Mouse (Mus musculus): Measurements from ENCODE around the gene Oaz1.

Gene Oaz1

GRCm38 (mm10) chr10:80854913-80855748, 28.7 kb downstream of the Oaz1 start, which contains the start of the genes Lsm7 and Sppl2b:
Gene Lsm7, minus strand, starts transcription at chr10:80855209.
Gene Sppl2b, plus strand, starts transcription at chr10:80855275.
- DNase-seq (ENCODE audit: low spot score) = peak; percentile 99

GRCm38 (mm10) chr10:80855749-80856073, 29.3 kb downstream of the Oaz1 start:
- DNase-seq (ENCODE audit: low spot score) = no peak

DNA sequence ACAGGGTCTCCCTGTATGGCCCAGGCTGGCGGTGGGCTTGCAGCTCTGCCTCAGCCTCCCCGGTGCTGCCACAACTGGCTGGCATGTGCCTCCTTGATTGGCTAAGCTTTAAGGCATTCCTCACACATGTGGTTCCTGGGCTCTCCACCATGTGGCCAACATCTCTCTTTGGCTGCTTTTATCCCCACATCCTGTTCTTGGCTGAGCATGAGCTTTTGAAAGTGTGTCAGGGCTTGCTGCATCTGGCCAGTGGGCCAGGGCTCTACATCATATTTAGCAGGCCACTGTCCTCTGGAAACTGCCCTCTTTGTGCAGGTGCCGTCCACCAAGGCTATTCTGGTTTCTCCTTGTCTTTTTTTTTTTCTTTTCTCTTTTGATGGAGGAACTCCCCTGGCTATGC, 29.8 kb downstream of the Oaz1 start:
- no peak for DNase-seq (ENCODE audit: low spot score)

DNA sequence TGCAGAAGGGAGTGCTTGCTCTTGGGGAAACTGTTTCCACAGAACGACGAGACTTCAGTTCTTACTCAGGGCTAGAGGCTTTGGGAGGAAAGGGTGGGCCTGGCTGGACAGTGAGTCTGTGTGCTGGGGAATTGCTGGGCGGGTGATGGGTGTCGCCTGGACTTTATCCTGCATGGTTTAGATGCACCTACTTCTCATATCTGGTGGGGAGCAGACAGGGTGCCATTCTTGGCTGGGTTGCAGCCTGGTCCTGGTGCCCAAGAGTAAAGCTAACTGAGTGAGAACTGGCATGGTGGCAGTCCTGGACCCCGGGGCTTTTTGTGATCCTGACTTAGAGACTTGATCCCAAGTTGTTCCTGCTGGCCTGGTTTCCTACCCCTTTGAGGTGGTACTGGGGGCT, 30.5 kb downstream of the Oaz1 start:
- no peak for DNase-seq (ENCODE audit: low spot score)

GRCm38 (mm10) chr10:80857386-80857785, 30.9 kb downstream of the Oaz1 start:
- DNase-seq (ENCODE audit: low spot score) = no peak

- no peak for DNase-seq (ENCODE audit: low spot score)
These were observed 31.4 kb downstream of the Oaz1 start for GRCm38 (mm10) chr10:80857848-80858247.

DNA sequence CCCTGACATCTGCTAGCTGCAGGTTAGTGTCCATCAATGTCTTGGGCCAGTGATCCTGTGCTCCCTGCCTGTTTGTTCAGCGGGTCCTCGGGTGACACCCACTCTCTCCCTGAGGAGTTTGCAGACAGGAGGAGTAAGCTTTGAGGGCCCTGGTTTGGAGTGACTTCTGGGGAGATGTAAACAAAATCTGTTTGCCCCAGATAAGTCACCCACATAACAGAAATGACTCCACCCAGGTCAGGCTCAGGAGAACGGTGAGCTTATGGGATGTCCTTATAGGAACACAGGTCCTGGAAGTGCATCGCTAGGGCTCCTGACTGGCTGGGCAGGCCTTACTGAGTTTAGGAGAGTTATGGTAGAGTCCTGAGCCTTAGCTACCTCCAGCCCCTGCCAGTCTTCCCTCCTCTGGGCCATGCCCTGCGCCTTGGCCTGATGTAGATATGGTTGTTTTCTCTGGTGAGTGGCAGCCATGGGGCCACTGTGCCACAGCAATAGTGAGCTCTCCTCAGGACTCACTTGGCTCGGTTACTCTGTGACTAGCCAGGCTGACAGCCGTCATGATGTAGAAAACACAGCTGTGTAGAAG, 32.0 kb downstream of the Oaz1 start:
- DNase-seq (ENCODE audit: low spot score) = no peak

GRCm38 (mm10) chr10:80862305-80862704, 35.8 kb downstream of the Oaz1 start:
- no peak for DNase-seq (ENCODE audit: low spot score)

GRCm38 (mm10) chr10:80864446-80864845, 38.0 kb downstream of the Oaz1 start:
- no peak for DNase-seq (ENCODE audit: low spot score)

GRCm38 (mm10) chr10:80870993-80871392, 44.5 kb downstream of the Oaz1 start:
- no peak for DNase-seq (ENCODE audit: low spot score)

GRCm38 (mm10) chr10:80871581-80871980, 45.1 kb downstream of the Oaz1 start, which contains the start of gene Tmprss9:
Gene Tmprss9, plus strand, starts transcription at chr10:80871848.
- DNase-seq (ENCODE audit: low spot score) = no peak

DNA sequence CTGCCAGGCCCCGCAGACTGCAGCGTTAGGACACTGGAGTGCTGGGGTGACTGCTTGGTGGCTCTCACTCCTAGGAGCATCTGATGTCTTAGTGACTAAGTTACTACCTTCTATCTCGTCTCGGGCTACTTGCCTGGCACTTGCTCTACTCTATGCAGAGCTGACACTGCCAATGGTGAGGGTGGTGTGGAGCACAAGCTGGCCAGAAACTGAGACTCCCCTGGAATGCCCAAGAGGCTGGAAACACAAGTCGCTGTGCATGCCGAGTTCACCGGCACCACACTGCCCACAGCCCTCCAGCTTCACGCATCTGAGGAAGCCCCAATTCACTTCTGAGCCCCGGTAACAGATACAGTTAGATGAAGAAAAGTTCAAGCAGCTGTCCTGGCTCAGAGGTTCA, 47.6 kb downstream of the Oaz1 start:
- DNase-seq (ENCODE audit: low spot score) = no peak

GRCm38 (mm10) chr10:80876028-80876427, 49.6 kb downstream of the Oaz1 start:
- DNase-seq (ENCODE audit: low spot score) = peak; percentile 38

DNA sequence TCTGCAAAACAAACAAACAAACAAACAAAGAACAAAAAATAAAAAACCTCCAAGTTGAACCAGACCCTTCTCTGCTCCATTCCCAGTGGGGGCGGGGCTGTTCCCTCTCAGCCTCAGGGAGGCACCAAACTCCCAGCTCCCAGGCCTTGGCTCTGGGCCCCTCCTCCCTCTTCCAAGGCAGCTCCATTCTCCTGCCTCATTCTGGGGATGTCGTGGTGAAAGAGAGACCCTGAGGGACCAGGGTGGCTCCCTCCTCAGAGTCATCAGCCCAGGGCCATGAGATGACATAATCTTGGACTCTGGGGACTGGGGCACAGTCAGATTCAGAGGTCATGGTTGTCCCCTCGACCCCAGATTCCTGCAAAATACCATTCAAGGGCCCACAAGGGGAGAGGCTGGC, 50.1 kb downstream of the Oaz1 start:
- DNase-seq (ENCODE audit: low spot score) = no peak

Data from urinary bladder, postnatal 25 days (tissue).